20 mouse cellular contexts compared by ENCODE assay signal in genomic region chr9:93940193-93940592, GRCm38 (mm10).
DNase-seq lines count a peak whose midpoint lies in the region; ATAC-seq lines count a peak whose summit lies in the region.
"Had no signal": no experiment of that assay in that cellular context is flagged by ENCODE, and none has a peak within 500 bp of the region (broad histone marks: within the 10 kb centered on the region; RNA-seq: fewer than 3 reads in every experiment).

No protein-coding gene starts in this region.

- H3K27me3 ChIP-seq in kidney, embryonic 14.5 days (ENCODE audit: control insufficient read depth, insufficient read depth, low read length): no peaks in the 10 kb centered on the region
- no peaks in the 10 kb centered on the region for H3K27me3 ChIP-seq in neural tube, embryonic 15.5 days (replicated peaks)
- H3K27me3 ChIP-seq: embryonic facial prominence, embryonic 12.5 days; forebrain, embryonic 13.5 days; hindbrain, embryonic 12.5 days had no signal

- no peaks in the 10 kb centered on the region for H3K36me3 ChIP-seq in kidney, embryonic 14.5 days (ENCODE audit: control insufficient read depth, insufficient read depth, low read length)
- no peaks in the 10 kb centered on the region for H3K36me3 ChIP-seq in neural tube, embryonic 15.5 days
- H3K36me3 ChIP-seq: embryonic facial prominence, embryonic 12.5 days; heart, embryonic 10.5 days; hindbrain, embryonic 12.5 days had no signal

- H3K4me2 ChIP-seq in kidney, embryonic 14.5 days (replicated peaks; ENCODE audit: low read depth, low read length): no peak overlapping the region
- no peak overlapping the region for H3K4me2 ChIP-seq in neural tube, embryonic 15.5 days
- H3K4me2 ChIP-seq: embryonic facial prominence, embryonic 12.5 days; forebrain, embryonic 13.5 days; hindbrain, embryonic 12.5 days had no signal

- H3K4me3 ChIP-seq in kidney, embryonic 14.5 days (ENCODE audit: low read length): no peak overlapping the region
- no peak overlapping the region for H3K4me3 ChIP-seq in neural tube, embryonic 15.5 days (replicated peaks)
- H3K4me3 ChIP-seq: embryonic facial prominence, embryonic 12.5 days; forebrain, embryonic 13.5 days; heart, embryonic 10.5 days; hindbrain, embryonic 12.5 days had no signal

- no peak for DNase-seq in kidney, postnatal 10 days
- DNase-seq in kidney, postnatal 14 days: peak; percentile 5
- DNase-seq in kidney, postnatal 25 days: no peak
- DNase-seq in mesoderm, embryonic 11.5 days (ENCODE audit: low read depth, low spot score): peak; percentile 13
- DNase-seq in urinary bladder, postnatal 25 days (ENCODE audit: low spot score): no peak
- DNase-seq: adrenal gland, adult 2 months; adrenal gland, postnatal 25 days; cerebellum, adult 2 months; cerebellum, postnatal 10 days; gastrocnemius, postnatal 10 days; heart, adult 18-20 months; heart, postnatal 10 days; heart, postnatal 4 days had no signal

- peak; percentile 72 for ATAC-seq in kidney, embryonic 14.5 days (ENCODE audit: low FRiP score, low TSS enrichment)
- peak; percentile 45; the same call in 1 of the 2 replicates for ATAC-seq in neural tube, embryonic 15.5 days (ENCODE audit: low FRiP score)
- ATAC-seq: forebrain, embryonic 13.5 days; hindbrain, embryonic 16.5 days had no signal

- H3K27ac ChIP-seq in kidney, embryonic 14.5 days (ENCODE audit: low read depth, low read length): no peak overlapping the region
- H3K27ac ChIP-seq in neural tube, embryonic 15.5 days (replicated peaks): no peak overlapping the region
- H3K27ac ChIP-seq: embryonic facial prominence, embryonic 12.5 days; forebrain, embryonic 13.5 days; heart, embryonic 10.5 days; hindbrain, embryonic 12.5 days had no signal

- no peaks in the 10 kb centered on the region for H3K4me1 ChIP-seq in kidney, embryonic 14.5 days (ENCODE audit: control insufficient read depth, insufficient read depth, low read length)
- no peaks in the 10 kb centered on the region for H3K4me1 ChIP-seq in neural tube, embryonic 15.5 days
- H3K4me1 ChIP-seq: embryonic facial prominence, embryonic 12.5 days; forebrain, embryonic 13.5 days; heart, embryonic 10.5 days; hindbrain, embryonic 12.5 days had no signal

- H3K9ac ChIP-seq in kidney, embryonic 14.5 days (ENCODE audit: low read depth, low read length): no peak overlapping the region
- no peak overlapping the region for H3K9ac ChIP-seq in neural tube, embryonic 15.5 days (replicated peaks)
- H3K9ac ChIP-seq: embryonic facial prominence, embryonic 12.5 days; forebrain, embryonic 13.5 days; hindbrain, embryonic 12.5 days had no signal

- no peaks in the 10 kb centered on the region for H3K9me3 ChIP-seq in kidney, embryonic 14.5 days (ENCODE audit: control insufficient read depth, low read length)
- H3K9me3 ChIP-seq in neural tube, embryonic 15.5 days (replicated peaks): no peaks in the 10 kb centered on the region
- H3K9me3 ChIP-seq: embryonic facial prominence, embryonic 12.5 days; forebrain, embryonic 13.5 days; heart, embryonic 10.5 days; hindbrain, embryonic 12.5 days had no signal

- 27% methylated on average over 3 of the region's 3 CpGs for WGBS in kidney, embryonic 14.5 days
- WGBS in neural tube, embryonic 15.5 days: 32% methylated on average over 3 of the region's 3 CpGs

Comparison
In these comparisons a context has a peak if more than half of its experiments do, and no peak if none do; other contexts are left out.
1. DNase-seq: peak in kidney, postnatal 14 days (single experiment) and mesoderm, embryonic 11.5 days (single experiment); none in kidney, postnatal 10 days (single experiment), kidney, postnatal 25 days (0 of 2) and urinary bladder, postnatal 25 days (single experiment).